Mouse (Mus musculus) heart, adult 2 months (tissue): ENCODE results near the gene Brd2. TPM values are rescaled to one million over a fixed set of nuclear protein-coding genes. Genes with fewer than 3 reads are reported as not detected.

Source experiments
- DNase-seq, 2 experiments: peaks; one replicate each; pipeline ENCODE4 v3.0.0; 2021
- H3K27ac ChIP-seq: fragments of 200-600 bp; 2 replicates; pipeline ENCODE4 v1.8.1; 2022
- H3K27me3 ChIP-seq: fragments of 200-500 bp; 2 replicates; pipeline ENCODE4 v1.6.1; 2012; ENCODE audit warnings: mild to moderate bottlenecking, low read length, inconsistent platforms, mixed read lengths; ENCODE audit not compliant: control insufficient read depth, insufficient read depth
- H3K36me3 ChIP-seq: fragments of 200-500 bp; 2 replicates; pipeline ENCODE4 v1.6.1; 2012; ENCODE audit warnings: low read length, inconsistent platforms; ENCODE audit not compliant: control insufficient read depth, insufficient read depth
- H3K4me1 ChIP-seq: fragments of 200-500 bp; 2 replicates; pipeline ENCODE4 v1.6.1; 2011; ENCODE audit warnings: low read length; ENCODE audit not compliant: control insufficient read depth, insufficient read depth
- H3K4me3 ChIP-seq: fragments of 200-600 bp; 2 replicates; pipeline ENCODE4 v1.8.1; 2022
- H3K79me2 ChIP-seq: fragments of 200-500 bp; replicated peaks from 2 replicates; pipeline ENCODE4 v1.6.1; 2012; ENCODE audit warnings: mild to moderate bottlenecking, inconsistent platforms, low read length, moderate library complexity, mixed read lengths; ENCODE audit not compliant: control insufficient read depth, insufficient read depth
- H3K9ac ChIP-seq: fragments of 200-500 bp; 2 replicates; pipeline ENCODE4 v1.6.1; 2012; ENCODE audit warnings: low read depth, mild to moderate bottlenecking, control low read depth, inconsistent platforms, low read length, mixed read lengths
- CTCF ChIP-seq: fragments of 200-600 bp; IDR thresholded peaks from 2 replicates; pipeline ENCODE4 v1.8.1; 2022; ENCODE audit warnings: antibody characterized with exemption, mild to moderate bottlenecking, moderate library complexity
- EP300 ChIP-seq: fragments of 200-500 bp; IDR thresholded peaks from 2 replicates; pipeline ENCODE4 v1.6.1; 2011; ENCODE audit warnings: low read depth, low read length, control low read depth; ENCODE audit not compliant: insufficient read depth
- POLR2A ChIP-seq: fragments of 200-500 bp; IDR thresholded peaks from 2 replicates; pipeline ENCODE4 v1.6.1; 2011; ENCODE audit warnings: mild to moderate bottlenecking, low read depth, low read length, control low read depth; ENCODE audit not compliant: insufficient read depth
- WGBS: fragments of 180-500 bp; shearing (Covaris S2); methylation state at CpG from one replicate; pipeline ENCODE4 v1.1.7; 2018; 5-methylcytosine and 5-hydroxymethylcytosine counted together
- intact Hi-C: fragments of 180-260 bp; cut with DNase I; formaldehyde crosslinking; loops from one replicate; pipeline ENCODE4 v1.15.1; 2025
- polyA plus RNA-seq: library from polyadenylated mRNA; depleted of rRNA; stranded (reverse); fragments of >200 nt; gene quantifications from 2 replicates; pipeline ENCODE4 v1.2.3, GENCODE M21; 2012
- total RNA-seq, 2 experiments: library from RNA; stranded (reverse); gene quantifications; 2 replicates each; pipeline ENCODE4 v1.2.3; 2021

Gene Brd2
- total and polyA plus RNA-seq, 3 experiments: 67.6 to 78.9 (median 71.1) TPM

DNA sequence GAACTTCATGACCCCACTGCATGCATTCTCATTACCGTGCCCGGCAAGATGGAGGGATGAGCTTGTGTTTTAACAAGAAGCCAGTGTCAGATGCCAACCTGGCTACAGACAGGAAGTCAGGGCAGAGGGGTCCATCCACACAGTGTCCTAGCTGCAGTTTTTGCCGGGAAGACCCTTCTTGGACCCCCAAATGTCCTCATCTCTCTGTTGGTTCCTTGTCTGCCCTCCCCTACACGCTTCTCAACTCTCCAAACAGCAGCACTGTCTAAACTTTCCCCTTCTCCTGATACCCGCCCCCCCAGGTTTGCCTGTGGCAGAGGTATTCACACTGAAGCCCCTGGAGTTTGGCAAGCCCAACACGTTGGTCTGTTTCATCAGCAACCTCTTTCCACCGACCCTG is 15.2 kb upstream of the Brd2 start:
- TF ChIP-seq EP300: no peak
- intact Hi-C loops: no loop called here
- no peak for DNase-seq
- Histone ChIP-seq H3K79me2 (no peaks in the 10 kb centered on the region), H3K4me3 (no peak overlapping the region), H3K36me3 (no peaks in the 10 kb centered on the region), H3K27me3 (peaks cover 2% of the 10 kb centered on the region), H3K4me1 (peaks cover 1% of the 10 kb centered on the region; the same call in 1 of the 2 replicates), H3K27ac (no peak overlapping the region), H3K9ac (no peak overlapping the region)
- 81% methylated on average over 7 of the region's 7 CpGs for WGBS

DNA sequence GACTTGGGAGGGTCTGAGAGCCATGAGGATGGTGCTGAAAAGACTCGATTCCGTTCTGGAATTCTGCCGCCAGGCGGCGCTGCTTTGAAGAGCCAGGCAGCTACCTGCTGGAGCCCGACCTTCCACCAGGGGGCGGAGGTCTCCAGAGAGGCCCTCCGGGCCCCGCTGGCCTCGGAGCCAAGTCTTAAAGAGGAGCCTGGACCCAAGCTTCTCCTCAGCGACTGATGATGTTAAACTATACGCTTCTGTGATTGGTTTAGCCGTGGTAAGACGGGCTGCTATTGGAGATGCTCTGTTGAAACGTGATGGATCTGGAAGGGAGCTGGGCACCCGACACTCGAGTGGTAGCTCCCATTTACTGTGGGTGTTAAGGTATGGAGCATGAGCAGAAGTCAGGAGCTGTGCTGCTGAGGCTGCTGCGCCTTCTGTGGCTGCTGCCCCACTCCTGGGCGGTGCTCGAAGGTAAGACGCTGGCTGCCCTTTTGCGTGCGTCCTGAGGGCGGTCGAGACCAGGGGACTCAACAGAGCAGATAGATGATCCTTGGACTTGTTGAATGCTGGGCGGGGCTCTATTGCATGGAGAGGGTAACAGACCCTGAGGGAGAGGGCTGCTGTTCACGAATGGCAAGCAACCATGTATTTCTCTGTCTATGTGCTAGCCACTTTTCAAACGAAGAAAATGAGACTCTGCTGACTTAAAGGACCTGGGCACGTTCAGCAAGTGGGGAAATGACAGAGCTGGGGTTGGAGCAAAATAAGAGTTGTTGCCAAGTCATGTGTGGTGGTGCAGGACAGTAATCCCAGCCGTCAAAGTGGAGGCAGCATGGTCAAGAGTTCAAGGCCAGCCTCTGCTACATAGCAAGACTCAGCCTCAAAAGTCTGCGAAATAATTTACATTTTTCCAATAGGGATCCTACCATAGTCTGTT is 13.1 kb upstream of the Brd2 start:
- intact Hi-C loops: loop anchor here (1.0 to 2.0 kb wide), 3 partner anchors 12 to 35 kb away; no protein-coding TSS in a partner anchor
- H3K27ac ChIP-seq: no peak overlapping the region

DNA sequence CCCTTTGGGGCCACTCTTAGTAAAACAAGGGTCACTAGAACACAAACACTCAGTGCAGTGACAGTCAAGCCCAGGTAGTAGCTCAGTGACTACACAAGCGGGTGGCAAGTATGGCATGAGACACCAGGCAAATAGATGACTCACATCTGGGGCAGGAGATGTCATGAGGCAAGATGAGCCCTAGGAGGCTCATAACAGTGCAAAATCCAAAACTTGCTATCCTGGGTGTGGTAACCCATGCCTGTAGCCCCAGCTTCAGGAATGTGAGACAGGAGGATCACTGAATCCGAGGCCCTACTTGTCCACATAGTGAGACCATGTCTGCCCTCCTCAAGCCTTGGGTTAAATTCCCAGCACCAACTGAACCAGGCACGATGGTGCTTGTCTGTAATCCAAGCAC is 12.0 kb upstream of the Brd2 start:
- no peaks in the 10 kb centered on the region for H3K79me2 ChIP-seq
- TF ChIP-seq POLR2A (no peak), EP300 (no peak), CTCF (no peak)
- DNase-seq: no peak
- WGBS: 74% methylated on average over 3 of the region's 3 CpGs
- H3K27ac ChIP-seq: no peak overlapping the region
- H3K4me1 ChIP-seq: peaks cover under 1% of the 10 kb centered on the region; the same call in 1 of the 2 replicates
- no peaks in the 10 kb centered on the region for H3K27me3 ChIP-seq
- intact Hi-C loops: loop anchor here (2.0 kb wide), 1 partner anchor 34 kb away; no protein-coding TSS in a partner anchor
- H3K4me3 ChIP-seq: no peak overlapping the region
- no peak overlapping the region for H3K9ac ChIP-seq
- no peaks in the 10 kb centered on the region for H3K36me3 ChIP-seq

More for the DNA sequence above, 13.1 kb upstream of the Brd2 start:
- Histone ChIP-seq H3K9ac (peak overlapping the region; percentile 65), H3K27me3 (peaks cover 2% of the 10 kb centered on the region), H3K4me3 (peak overlapping the region; percentile 48), H3K4me1 (no peaks in the 10 kb centered on the region; the same call in 1 of the 2 replicates), H3K36me3 (no peaks in the 10 kb centered on the region), H3K79me2 (no peaks in the 10 kb centered on the region)
- TF ChIP-seq EP300 (0 out of 2 replicates have a peak, but pooled peaks have one; percentile 67), POLR2A (no peak), CTCF (no peak)
- DNase-seq: peak; percentile 97 to 99
- WGBS: 6% methylated on average over 31 of the region's 31 CpGs

DNA sequence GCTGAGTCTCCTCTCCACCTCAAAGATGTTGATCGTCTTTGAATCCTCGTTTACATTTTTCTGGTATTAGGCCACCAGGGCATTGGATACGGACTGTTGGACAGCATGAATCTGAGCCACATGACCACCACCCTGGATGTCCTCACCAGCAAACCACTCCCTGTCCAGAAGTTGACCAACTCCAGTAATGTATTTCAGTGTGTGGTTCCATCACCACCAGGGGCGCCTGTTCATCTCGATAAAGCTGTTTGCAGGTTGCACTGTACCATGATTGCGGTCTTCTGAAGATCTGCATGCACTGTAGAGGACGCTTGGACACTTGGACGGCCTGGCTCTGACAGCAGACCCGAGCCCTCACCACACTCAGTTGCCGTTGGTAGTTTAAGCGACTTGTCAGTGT is 10.9 kb upstream of the Brd2 start:
- H3K27ac ChIP-seq: no peak overlapping the region
- no peak for DNase-seq
- H3K9ac ChIP-seq: no peak overlapping the region
- no peaks in the 10 kb centered on the region for H3K36me3 ChIP-seq
- no peaks in the 10 kb centered on the region for H3K79me2 ChIP-seq
- 73% methylated on average over 11 of the region's 11 CpGs for WGBS
- peaks cover 5% of the 10 kb centered on the region for H3K4me1 ChIP-seq
- H3K27me3 ChIP-seq: no peaks in the 10 kb centered on the region
- TF ChIP-seq EP300: no peak
- peak; percentile 21 for TF ChIP-seq CTCF
- H3K4me3 ChIP-seq: no peak overlapping the region
- intact Hi-C loops: no loop called here

DNA sequence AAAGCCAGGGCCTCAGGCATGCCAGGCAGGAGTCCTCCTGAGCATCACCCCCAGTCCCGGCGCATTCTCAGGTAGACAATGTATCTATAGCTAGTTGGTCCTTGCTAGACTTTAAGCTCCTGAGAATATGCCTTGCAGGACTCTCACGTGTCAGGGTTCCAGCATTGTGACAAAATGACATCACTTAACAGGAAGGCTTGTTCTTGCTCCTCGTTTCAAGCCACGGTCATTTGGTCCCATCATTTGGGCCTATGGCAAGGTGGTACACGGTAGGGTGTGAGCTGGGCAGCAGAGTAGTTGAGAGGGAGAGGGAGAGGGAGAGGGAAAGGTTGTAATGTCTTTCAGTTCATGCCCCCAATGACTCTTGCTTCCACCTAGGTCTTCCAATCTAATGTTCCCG is 9.5 kb upstream of the Brd2 start:
- TF ChIP-seq EP300 (no peak), CTCF (no peak), POLR2A (no peak)
- H3K27me3 ChIP-seq: no peaks in the 10 kb centered on the region
- no peaks in the 10 kb centered on the region for H3K79me2 ChIP-seq
- intact Hi-C loops: no loop called here
- no peak overlapping the region for H3K27ac ChIP-seq
- 75% methylated on average over 7 of the region's 7 CpGs for WGBS
- H3K4me3 ChIP-seq: no peak overlapping the region
- H3K4me1 ChIP-seq: peaks cover 10% of the 10 kb centered on the region
- H3K36me3 ChIP-seq: no peaks in the 10 kb centered on the region
- H3K9ac ChIP-seq: no peak overlapping the region
- DNase-seq: no peak
